Mouse (Mus musculus): Measurements from ENCODE around the gene Erp27. TPM values are rescaled to one million over a fixed set of nuclear protein-coding genes. Genes with fewer than 3 reads are reported as not detected.

The Erp27 gene
- polyA plus RNA-seq, 1 experiment from 2014 or later: not detected

GRCm38 (mm10) chr6:136947716-136948115 lies 25.7 kb upstream of the Erp27 start:
- no peak for ATAC-seq (ENCODE audit: low FRiP score)
- no peaks in the 10 kb centered on the region for H3K27me3 ChIP-seq
- no peaks in the 10 kb centered on the region for H3K9me3 ChIP-seq
- peaks cover 9% of the 10 kb centered on the region; the same call in 1 of the 2 replicates for H3K4me1 ChIP-seq (replicated peaks)
- no peak overlapping the region for H3K4me2 ChIP-seq
- no peak overlapping the region for H3K9ac ChIP-seq
- 35% methylated on average over 4 of the region's 4 CpGs for WGBS
- H3K4me3 ChIP-seq: no peak overlapping the region
- H3K27ac ChIP-seq: no peak overlapping the region
- H3K36me3 ChIP-seq: no peaks in the 10 kb centered on the region

- 45% methylated on average over 9 of the region's 9 CpGs for WGBS
- no peak for ATAC-seq (ENCODE audit: low FRiP score)
Measured at GRCm38 (mm10) chr6:136946943-136947342, 25.0 kb upstream of the Erp27 start.

GRCm38 (mm10) chr6:136946241-136946640 lies 24.3 kb upstream of the Erp27 start:
- Histone ChIP-seq H3K9me3 (no peaks in the 10 kb centered on the region), H3K4me1 (replicated peaks) (peaks cover 13% of the 10 kb centered on the region), H3K27ac (no peak overlapping the region), H3K36me3 (no peaks in the 10 kb centered on the region), H3K9ac (no peak overlapping the region), H3K4me3 (no peak overlapping the region), H3K4me2 (no peak overlapping the region), H3K27me3 (no peaks in the 10 kb centered on the region)
- no peak for ATAC-seq (ENCODE audit: low FRiP score)
- 90% methylated on average over 5 of the region's 5 CpGs for WGBS

More at GRCm38 (mm10) chr6:136946943-136947342, 25.0 kb upstream of the Erp27 start:
- Histone ChIP-seq H3K4me2 (no peak overlapping the region), H3K4me3 (no peak overlapping the region), H3K27me3 (no peaks in the 10 kb centered on the region), H3K9ac (no peak overlapping the region), H3K27ac (no peak overlapping the region), H3K9me3 (no peaks in the 10 kb centered on the region), H3K36me3 (no peaks in the 10 kb centered on the region), H3K4me1 (replicated peaks) (peaks cover 9% of the 10 kb centered on the region; the same call in 1 of the 2 replicates)

- Histone ChIP-seq H3K9ac (no peak overlapping the region), H3K36me3 (no peaks in the 10 kb centered on the region), H3K4me2 (no peak overlapping the region), H3K4me1 (replicated peaks) (peaks cover 13% of the 10 kb centered on the region), H3K9me3 (no peaks in the 10 kb centered on the region), H3K4me3 (no peak overlapping the region), H3K27ac (no peak overlapping the region), H3K27me3 (no peaks in the 10 kb centered on the region)
- WGBS: 89% methylated on average over 8 of the region's 8 CpGs
- no peak for ATAC-seq (ENCODE audit: low FRiP score)
Measured at GRCm38 (mm10) chr6:136944511-136944910, 22.5 kb upstream of the Erp27 start.

GRCm38 (mm10) chr6:136943392-136943791 lies 21.4 kb upstream of the Erp27 start:
- H3K4me1 ChIP-seq (replicated peaks): peaks cover 13% of the 10 kb centered on the region
- no peaks in the 10 kb centered on the region for H3K27me3 ChIP-seq
- no peak overlapping the region for H3K4me2 ChIP-seq
- no peak overlapping the region for H3K9ac ChIP-seq
- no peak overlapping the region for H3K27ac ChIP-seq
- no peaks in the 10 kb centered on the region for H3K9me3 ChIP-seq
- H3K36me3 ChIP-seq: no peaks in the 10 kb centered on the region
- H3K4me3 ChIP-seq: no peak overlapping the region
- ATAC-seq (ENCODE audit: low FRiP score): no peak

- H3K4me3 ChIP-seq: no peak overlapping the region
- no peaks in the 10 kb centered on the region for H3K36me3 ChIP-seq
- H3K4me1 ChIP-seq (replicated peaks): peaks cover 8% of the 10 kb centered on the region
- no peak overlapping the region for H3K9ac ChIP-seq
- no peak overlapping the region for H3K27ac ChIP-seq
- H3K27me3 ChIP-seq: no peaks in the 10 kb centered on the region
- 81% methylated on average over 9 of the region's 9 CpGs for WGBS
- no peak for ATAC-seq (ENCODE audit: low FRiP score)
- no peaks in the 10 kb centered on the region for H3K9me3 ChIP-seq
- no peak overlapping the region for H3K4me2 ChIP-seq
Measured at GRCm38 (mm10) chr6:136942280-136942679, 20.3 kb upstream of the Erp27 start.

GRCm38 (mm10) chr6:136941051-136942021 lies 19.4 kb upstream of the Erp27 start, which contains the start of gene Arhgdib:
Arhgdib (minus strand) TSS chr6:136941899.
- Histone ChIP-seq H3K36me3 (no peaks in the 10 kb centered on the region), H3K9ac (no peak within 1 kb of the TSS), H3K4me2 (no peak within 1 kb of the TSS), H3K27me3 (no peaks in the 10 kb centered on the region), H3K4me1 (replicated peaks) (peaks cover 4% of the 10 kb centered on the region), H3K9me3 (no peaks in the 10 kb centered on the region), H3K27ac (no peak within 1 kb of the TSS; the same call in 1 of the 2 replicates), H3K4me3 (no peak within 1 kb of the TSS)
- no peak for ATAC-seq (ENCODE audit: low FRiP score)
- 63% methylated on average over 12 of the region's 12 CpGs for WGBS

- no peak for ATAC-seq (ENCODE audit: low FRiP score)
- Histone ChIP-seq H3K4me1 (replicated peaks) (peaks cover 7% of the 10 kb centered on the region; the same call in 1 of the 2 replicates), H3K36me3 (no peaks in the 10 kb centered on the region), H3K9me3 (no peaks in the 10 kb centered on the region), H3K4me2 (no peak overlapping the region), H3K27me3 (no peaks in the 10 kb centered on the region), H3K27ac (no peak overlapping the region), H3K9ac (no peak overlapping the region), H3K4me3 (no peak overlapping the region)
- WGBS: 88% methylated on average over 11 of the region's 11 CpGs
Measured at GRCm38 (mm10) chr6:136940188-136940960, 18.4 kb upstream of the Erp27 start.

- no peaks in the 10 kb centered on the region for H3K36me3 ChIP-seq
- WGBS: 77% methylated on average over 14 of the region's 14 CpGs
Measured at GRCm38 (mm10) chr6:136939326-136940187, 17.6 kb upstream of the Erp27 start.

GRCm38 (mm10) chr6:136938331-136939126 lies 16.5 kb upstream of the Erp27 start:
- H3K9ac ChIP-seq: no peak overlapping the region
- no peak for ATAC-seq (ENCODE audit: low FRiP score)
- no peak overlapping the region for H3K27ac ChIP-seq
- 81% methylated on average over 18 of the region's 18 CpGs for WGBS
- H3K9me3 ChIP-seq: no peaks in the 10 kb centered on the region
- no peaks in the 10 kb centered on the region for H3K27me3 ChIP-seq
- H3K36me3 ChIP-seq: no peaks in the 10 kb centered on the region
- H3K4me3 ChIP-seq: no peak overlapping the region
- peaks cover 10% of the 10 kb centered on the region; the same call in 1 of the 2 replicates for H3K4me1 ChIP-seq (replicated peaks)
- H3K4me2 ChIP-seq: no peak overlapping the region

More at GRCm38 (mm10) chr6:136939326-136940187, 17.6 kb upstream of the Erp27 start:
- H3K4me3 ChIP-seq: no peak overlapping the region
- no peak overlapping the region for H3K9ac ChIP-seq
- peaks cover 10% of the 10 kb centered on the region; the same call in 1 of the 2 replicates for H3K4me1 ChIP-seq (replicated peaks)
- no peaks in the 10 kb centered on the region for H3K9me3 ChIP-seq
- no peak for ATAC-seq (ENCODE audit: low FRiP score)
- no peaks in the 10 kb centered on the region for H3K27me3 ChIP-seq
- H3K4me2 ChIP-seq: no peak overlapping the region
- H3K27ac ChIP-seq: no peak overlapping the region

GRCm38 (mm10) chr6:136937117-136937516 lies 15.1 kb upstream of the Erp27 start:
- WGBS: 90% methylated on average over 3 of the region's 3 CpGs

More at GRCm38 (mm10) chr6:136937117-136937516, 15.1 kb upstream of the Erp27 start:
- Histone ChIP-seq H3K9ac (no peak overlapping the region), H3K9me3 (no peaks in the 10 kb centered on the region), H3K36me3 (no peaks in the 10 kb centered on the region), H3K4me2 (no peak overlapping the region), H3K4me3 (no peak overlapping the region), H3K4me1 (replicated peaks) (peaks cover 10% of the 10 kb centered on the region; the same call in 1 of the 2 replicates), H3K27ac (no peak overlapping the region), H3K27me3 (no peaks in the 10 kb centered on the region)
- ATAC-seq (ENCODE audit: low FRiP score): no peak
